Mouse (Mus musculus) myocyte (in vitro differentiated cells): ENCODE data around the gene Tbc1d5. TPM values are rescaled to one million over a fixed set of nuclear protein-coding genes. Genes with fewer than 3 reads are reported as not detected.

Experiments
- H3K27me3 ChIP-seq: one replicate; pipeline ENCODE4 v1.6.1; 2011; ENCODE audit not compliant: control insufficient read depth, insufficient read depth, insufficient read length
- H3K36me3 ChIP-seq: one replicate; pipeline ENCODE4 v1.6.1; 2011; ENCODE audit not compliant: control insufficient read depth, insufficient read depth
- H3K4me2 ChIP-seq: one replicate; pipeline ENCODE4 v1.6.1; 2011; ENCODE audit warnings: low read depth, control low read depth
- H3K4me3 ChIP-seq: one replicate; pipeline ENCODE4 v1.5.1; 2011; ENCODE audit warnings: mild to moderate bottlenecking, control low read depth, moderate library complexity
- H3K79me2 ChIP-seq: one replicate; pipeline ENCODE4 v1.6.1; 2011; ENCODE audit not compliant: control insufficient read depth, insufficient read depth
- H3ac ChIP-seq: one replicate; pipeline ENCODE4 v1.6.1; 2011; ENCODE audit not compliant: control insufficient read depth, insufficient read length
- CEBPB ChIP-seq: IDR thresholded peaks from 2 replicates; pipeline ENCODE4 v1.6.1; 2011; ENCODE audit warnings: mild to moderate bottlenecking, moderate library complexity; ENCODE audit not compliant: poor library complexity, insufficient read depth, severe bottlenecking
- E2F4 ChIP-seq: IDR thresholded peaks from one replicate; pipeline ENCODE4 v1.6.1; 2011; ENCODE audit warnings: mild to moderate bottlenecking, control low read depth, moderate library complexity; ENCODE audit not compliant: insufficient read depth
- MAX ChIP-seq: IDR thresholded peaks from one replicate; pipeline ENCODE4 v1.6.1; 2011; ENCODE audit warnings: low read depth, mild to moderate bottlenecking, control low read depth
- MYOD1 ChIP-seq, 3 experiments: IDR thresholded peaks; one replicate each; pipeline ENCODE4 v1.6.1; 2011; ENCODE audit warnings: control low read depth in 2 of 3, low read depth in 2 of 3, mild to moderate bottlenecking in 2 of 3, moderate library complexity in 1 of 3; ENCODE audit not compliant: insufficient read length in 2 of 3, control insufficient read depth in 1 of 3
- MYOG ChIP-seq, 3 experiments: IDR thresholded peaks; one replicate each; pipeline ENCODE4 v1.6.1; 2011; ENCODE audit warnings: control low read depth in 2 of 3, low read depth in 2 of 3, mild to moderate bottlenecking in 2 of 3; ENCODE audit not compliant: insufficient read length in 2 of 3, control insufficient read depth in 1 of 3, insufficient read depth in 1 of 3
- POLR2A ChIP-seq: IDR thresholded peaks from one replicate; pipeline ENCODE4 v1.6.1; 2011; ENCODE audit warnings: low read depth, mild to moderate bottlenecking, control low read depth, moderate library complexity; ENCODE audit not compliant: insufficient read length
- POLR2AphosphoS2 ChIP-seq: IDR thresholded peaks from one replicate; pipeline ENCODE4 v1.6.1; 2011; ENCODE audit warnings: low read depth, control low read depth; ENCODE audit not compliant: insufficient read length
- REST ChIP-seq: IDR thresholded peaks from one replicate; pipeline ENCODE4 v1.6.1; 2011; ENCODE audit warnings: mild to moderate bottlenecking, control low read depth, moderate library complexity; ENCODE audit not compliant: insufficient read depth, insufficient read length
- SRF ChIP-seq: IDR thresholded peaks from one replicate; pipeline ENCODE4 v1.6.1; 2011; ENCODE audit warnings: low read depth; ENCODE audit not compliant: control insufficient read depth, insufficient read length
- TCF12 ChIP-seq: IDR thresholded peaks from one replicate; pipeline ENCODE4 v1.6.1; 2011; ENCODE audit warnings: mild to moderate bottlenecking, control low read depth; ENCODE audit not compliant: poor library complexity, insufficient read depth, severe bottlenecking
- TCF3 ChIP-seq: IDR thresholded peaks from one replicate; pipeline ENCODE4 v1.6.1; 2011; ENCODE audit warnings: low read depth, control low read depth; ENCODE audit not compliant: insufficient read length
- USF1 ChIP-seq: IDR thresholded peaks from one replicate; pipeline ENCODE4 v1.6.1; 2011; ENCODE audit warnings: low read depth, mild to moderate bottlenecking, control low read depth, moderate library complexity
- polyA plus RNA-seq: library from polyadenylated mRNA; unstranded; fragments of >200 nt; fragmentation: generic; extraction: Trizol; gene quantifications from one replicate; pipeline ENCODE4 v1.2.1, GENCODE M21; 2012; ENCODE audit warnings: missing spikeins

Gene Tbc1d5
- polyA plus RNA-seq, 1 experiment, result 6.3 TPM

DNA sequence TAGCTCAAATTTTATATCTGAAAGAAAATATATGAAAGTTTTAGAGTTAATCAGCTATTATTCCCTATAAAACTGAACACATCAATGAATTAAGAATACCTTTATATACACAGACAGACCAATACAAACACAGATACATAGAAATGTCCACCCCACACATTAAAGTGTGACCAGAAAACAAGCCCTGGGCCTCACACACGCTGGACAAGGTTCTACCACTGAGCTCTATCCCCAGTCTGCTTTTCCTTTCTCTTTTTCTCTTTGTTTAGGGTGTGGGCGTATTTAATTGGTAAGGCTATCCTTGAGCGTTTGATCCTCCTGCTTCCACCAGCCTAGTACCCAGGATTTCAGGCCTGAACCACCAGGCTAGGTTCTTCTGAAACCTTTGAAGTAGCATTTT, 28.2 kb downstream of the Tbc1d5 start:
- no peaks in the 10 kb centered on the region for H3K36me3 ChIP-seq
- no peak for TF ChIP-seq POLR2AphosphoS2
- TF ChIP-seq TCF12, result no peak
- no peak for TF ChIP-seq USF1
- no peak for TF ChIP-seq TCF3
- no peak for TF ChIP-seq MYOG (IDR thresholded peaks at IDR 0.05; ENCODE audit: control insufficient read depth in 1 of 3, insufficient read depth in 1 of 3, insufficient read length in 2 of 3, low read depth in 2 of 3)
- no peak for TF ChIP-seq CEBPB
- H3K79me2 ChIP-seq, result no peaks in the 10 kb centered on the region
- H3ac ChIP-seq, result no peak overlapping the region
- no peaks in the 10 kb centered on the region for H3K27me3 ChIP-seq
- H3K4me3 ChIP-seq, result no peak overlapping the region
- H3K4me2 ChIP-seq, result no peak overlapping the region

DNA sequence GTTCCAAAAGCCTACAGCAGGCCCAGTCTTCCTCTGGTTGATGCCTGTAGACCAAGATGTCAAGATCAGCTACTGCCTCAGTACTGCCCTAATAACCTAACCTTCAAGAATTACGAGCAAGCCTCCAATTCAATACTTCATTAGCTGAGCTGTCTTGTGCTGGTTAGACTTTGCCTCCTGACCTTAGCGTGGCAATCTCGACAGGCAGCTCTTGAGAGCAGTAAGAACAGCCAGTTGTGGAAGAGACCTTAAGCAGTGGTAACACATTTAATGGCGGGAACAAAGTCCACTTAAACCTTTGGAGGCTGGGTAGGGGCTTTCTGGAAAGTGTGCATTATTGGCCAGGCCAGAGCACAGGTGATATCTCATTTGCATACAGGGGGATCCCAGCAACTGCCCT, 34.2 kb downstream of the Tbc1d5 start:
- no peak for TF ChIP-seq SRF
- no peak for TF ChIP-seq TCF3
- no peak for TF ChIP-seq MAX
- no peak for TF ChIP-seq MYOD1 (IDR thresholded peaks at IDR 0.05; ENCODE audit: control insufficient read depth in 1 of 3, insufficient read length in 2 of 3, low read depth in 2 of 3)
- TF ChIP-seq POLR2AphosphoS2, result no peak
- TF ChIP-seq CEBPB, result no peak
- TF ChIP-seq USF1, result no peak
- no peak for TF ChIP-seq MYOG (IDR thresholded peaks at IDR 0.05; ENCODE audit: control insufficient read depth in 1 of 3, insufficient read depth in 1 of 3, insufficient read length in 2 of 3, low read depth in 2 of 3)
- TF ChIP-seq POLR2A, result no peak
- TF ChIP-seq REST, result no peak
- TF ChIP-seq E2F4, result no peak
- TF ChIP-seq TCF12, result no peak
- H3K4me2 ChIP-seq, result no peak overlapping the region
- H3K4me3 ChIP-seq, result no peak overlapping the region
- H3K79me2 ChIP-seq, result no peaks in the 10 kb centered on the region
- no peaks in the 10 kb centered on the region for H3K36me3 ChIP-seq
- H3K27me3 ChIP-seq, result no peaks in the 10 kb centered on the region
- no peak overlapping the region for H3ac ChIP-seq

DNA sequence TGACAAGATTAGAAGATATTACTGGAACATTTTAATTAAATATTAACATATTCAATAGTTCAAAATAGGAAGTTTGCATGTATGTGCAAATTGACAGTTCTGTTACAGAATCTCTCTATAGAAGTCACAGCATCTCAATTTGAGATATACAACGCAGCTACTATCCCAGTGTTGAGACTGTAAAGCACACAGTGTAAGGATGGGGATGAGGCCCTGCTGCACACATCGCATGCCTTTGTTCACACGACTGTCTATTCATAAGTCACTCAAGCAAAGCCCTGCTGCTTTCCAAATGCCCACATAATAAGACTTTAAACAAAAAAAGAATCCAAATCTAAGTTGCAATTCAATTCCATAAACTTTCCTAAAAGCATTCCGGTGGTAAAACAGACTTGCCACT, 37.1 kb downstream of the Tbc1d5 start:
- TF ChIP-seq MYOG (IDR thresholded peaks at IDR 0.05; ENCODE audit: control insufficient read depth in 1 of 3, insufficient read depth in 1 of 3, insufficient read length in 2 of 3, low read depth in 2 of 3) (no peak), CEBPB (no peak), POLR2A (no peak), POLR2AphosphoS2 (no peak), MAX (no peak), SRF (no peak), TCF3 (no peak), E2F4 (no peak), MYOD1 (IDR thresholded peaks at IDR 0.05; ENCODE audit: control insufficient read depth in 1 of 3, insufficient read length in 2 of 3, low read depth in 2 of 3) (no peak), REST (no peak), USF1 (no peak), TCF12 (no peak)
- H3K4me3 ChIP-seq, result no peak overlapping the region
- no peaks in the 10 kb centered on the region for H3K27me3 ChIP-seq
- no peaks in the 10 kb centered on the region for H3K36me3 ChIP-seq
- no peak overlapping the region for H3ac ChIP-seq
- no peaks in the 10 kb centered on the region for H3K79me2 ChIP-seq
- H3K4me2 ChIP-seq, result peak overlapping the region; percentile 7

GRCm38 (mm10) chr17:51111194-51111593, 68.0 kb downstream of the Tbc1d5 start:
- Histone ChIP-seq H3K27me3 (no peaks in the 10 kb centered on the region), H3K79me2 (no peaks in the 10 kb centered on the region), H3ac (no peak overlapping the region), H3K4me2 (no peak overlapping the region), H3K36me3 (peaks cover 4% of the 10 kb centered on the region), H3K4me3 (no peak overlapping the region)
- TF ChIP-seq USF1 (no peak), POLR2AphosphoS2 (no peak)

DNA sequence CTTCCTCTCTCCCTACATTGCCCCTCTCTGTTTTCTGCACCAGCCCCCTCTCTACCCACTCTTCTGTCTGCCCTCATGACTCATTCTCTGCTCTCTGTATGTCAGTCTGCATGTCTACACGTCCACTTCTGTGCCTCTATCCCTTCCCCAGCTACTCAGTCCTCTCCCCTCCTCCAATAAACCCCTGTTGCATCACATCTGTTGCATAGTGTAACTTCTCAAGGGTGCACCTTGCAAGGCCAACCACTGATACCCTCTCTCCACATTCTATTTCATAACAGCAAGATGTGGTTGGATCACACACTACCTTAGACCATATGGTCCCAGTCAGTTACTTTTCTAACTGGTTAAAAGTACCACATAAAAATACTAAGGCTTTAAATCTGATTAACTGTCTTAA, 74.9 kb downstream of the Tbc1d5 start:
- Histone ChIP-seq H3K79me2 (no peaks in the 10 kb centered on the region), H3K4me2 (no peak overlapping the region), H3K4me3 (no peak overlapping the region), H3K36me3 (peaks cover 4% of the 10 kb centered on the region), H3ac (no peak overlapping the region), H3K27me3 (no peaks in the 10 kb centered on the region)
- no peak for TF ChIP-seq MYOD1 (IDR thresholded peaks at IDR 0.05; ENCODE audit: control insufficient read depth in 1 of 3, insufficient read length in 2 of 3, low read depth in 2 of 3)
- no peak for TF ChIP-seq MYOG (IDR thresholded peaks at IDR 0.05; ENCODE audit: control insufficient read depth in 1 of 3, insufficient read depth in 1 of 3, insufficient read length in 2 of 3, low read depth in 2 of 3)
- no peak for TF ChIP-seq TCF3
- no peak for TF ChIP-seq POLR2A
- TF ChIP-seq MAX, result no peak
- no peak for TF ChIP-seq SRF
- no peak for TF ChIP-seq POLR2AphosphoS2
- no peak for TF ChIP-seq USF1
- no peak for TF ChIP-seq TCF12
- TF ChIP-seq REST, result no peak

DNA sequence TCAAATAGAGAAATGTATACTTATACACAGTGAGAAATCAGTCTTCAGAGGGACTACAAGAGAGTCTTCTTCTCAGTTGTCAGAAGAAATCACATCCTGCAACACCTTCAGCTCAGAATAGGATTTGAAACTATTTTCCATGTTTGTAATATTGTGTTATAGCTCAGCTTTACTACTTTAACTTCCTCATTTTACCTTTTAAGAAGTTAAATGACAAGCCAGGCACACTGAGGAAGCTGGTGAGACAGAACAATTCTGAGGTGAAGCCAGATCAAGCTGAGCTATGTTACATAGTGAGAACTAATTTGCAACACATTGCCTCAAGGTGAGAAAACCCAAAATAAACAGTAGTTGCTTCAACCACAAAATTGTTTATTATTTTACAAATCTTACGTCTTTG, 135.3 kb downstream of the Tbc1d5 start:
- Histone ChIP-seq H3K4me3 (no peak overlapping the region), H3K4me2 (no peak overlapping the region), H3K79me2 (no peaks in the 10 kb centered on the region), H3ac (no peak overlapping the region), H3K27me3 (no peaks in the 10 kb centered on the region), H3K36me3 (no peaks in the 10 kb centered on the region)
- TF ChIP-seq TCF3 (no peak), MYOG (IDR thresholded peaks at IDR 0.05; ENCODE audit: control insufficient read depth in 1 of 3, insufficient read depth in 1 of 3, insufficient read length in 2 of 3, low read depth in 2 of 3) (no peak), TCF12 (no peak), MYOD1 (IDR thresholded peaks at IDR 0.05; ENCODE audit: control insufficient read depth in 1 of 3, insufficient read length in 2 of 3, low read depth in 2 of 3) (no peak), SRF (no peak), E2F4 (no peak)
